Mouse (Mus musculus) embryonic facial prominence, embryonic 15.5 days (tissue): Measurements from ENCODE around the gene Iqsec1. TPM values are rescaled to one million over a fixed set of nuclear protein-coding genes. Genes with fewer than 3 reads are reported as not detected.
"Not testable (repeated sequence)": the region's sequence is repeated elsewhere in the genome, so short reads cannot be mapped to it uniquely, and the experiment has no call there.

Experiments used
- ATAC-seq: fragments of 200-750 bp; cut with Nextera tagmentation; 2 replicates; pipeline ENCODE4 v1.8.0; 2017; ENCODE audit warnings: low read depth, moderate TSS enrichment; ENCODE audit not compliant: insufficient number of reproducible peaks, low FRiP score, low TSS enrichment
- H3K27ac ChIP-seq: fragments of 300-500 bp; sonication (generic); replicated peaks from 2 replicates; pipeline ENCODE4 v1.5.1; 2015; ENCODE audit warnings: mild to moderate bottlenecking, inconsistent platforms
- H3K27me3 ChIP-seq: fragments of 300-500 bp; sonication (generic); 2 replicates; pipeline ENCODE4 v1.6.1; 2015; ENCODE audit warnings: inconsistent platforms
- H3K36me3 ChIP-seq: fragments of 300-500 bp; sonication (generic); 2 replicates; pipeline ENCODE4 v1.6.1; 2015; ENCODE audit warnings: mild to moderate bottlenecking, inconsistent platforms
- H3K4me1 ChIP-seq: fragments of 300-500 bp; sonication (generic); 2 replicates; pipeline ENCODE4 v1.6.1; 2015; ENCODE audit warnings: inconsistent platforms
- H3K4me2 ChIP-seq: fragments of 300-500 bp; sonication (generic); replicated peaks from 2 replicates; pipeline ENCODE4 v1.6.1; 2015; ENCODE audit warnings: mild to moderate bottlenecking, inconsistent platforms
- H3K4me3 ChIP-seq: fragments of 300-500 bp; sonication (generic); replicated peaks from 2 replicates; pipeline ENCODE4 v1.5.1; 2015; ENCODE audit warnings: mild to moderate bottlenecking, inconsistent platforms
- H3K9ac ChIP-seq: fragments of 300-500 bp; sonication (generic); 2 replicates; pipeline ENCODE4 v1.6.1; 2015; ENCODE audit warnings: inconsistent platforms
- H3K9me3 ChIP-seq: fragments of 300-500 bp; sonication (generic); replicated peaks from 2 replicates; pipeline ENCODE4 v1.6.1; 2016; ENCODE audit warnings: inconsistent platforms
- WGBS: fragments of 180-500 bp; shearing (Covaris S2); methylation state at CpG from one replicate; pipeline ENCODE4 v1.1.7; 2015; 5-methylcytosine and 5-hydroxymethylcytosine counted together
- polyA plus RNA-seq: library from polyadenylated mRNA; unstranded; fragments of >200 nt; fragmentation: Nextera tagmentation; extraction: Ambion mirVana; gene quantifications from 2 replicates; pipeline ENCODE4 v1.2.1, GENCODE M21; 2015

Gene Iqsec1
- polyA plus RNA-seq, 1 experiment from 2014 or later: 11.4 TPM

GRCm38 (mm10) chr6:90649279-90649678 is 339.2 kb downstream of the Iqsec1 start:
- H3K4me2 ChIP-seq: no peak overlapping the region
- no peaks in the 10 kb centered on the region for H3K27me3 ChIP-seq
- H3K4me1 ChIP-seq: no peaks in the 10 kb centered on the region
- no peaks in the 10 kb centered on the region for H3K9me3 ChIP-seq
- no peak overlapping the region for H3K4me3 ChIP-seq
- no peak for ATAC-seq
- WGBS: 66% methylated on average over 4 of the region's 4 CpGs
- no peak overlapping the region for H3K27ac ChIP-seq
- H3K36me3 ChIP-seq: no peaks in the 10 kb centered on the region
- H3K9ac ChIP-seq: no peak overlapping the region

DNA sequence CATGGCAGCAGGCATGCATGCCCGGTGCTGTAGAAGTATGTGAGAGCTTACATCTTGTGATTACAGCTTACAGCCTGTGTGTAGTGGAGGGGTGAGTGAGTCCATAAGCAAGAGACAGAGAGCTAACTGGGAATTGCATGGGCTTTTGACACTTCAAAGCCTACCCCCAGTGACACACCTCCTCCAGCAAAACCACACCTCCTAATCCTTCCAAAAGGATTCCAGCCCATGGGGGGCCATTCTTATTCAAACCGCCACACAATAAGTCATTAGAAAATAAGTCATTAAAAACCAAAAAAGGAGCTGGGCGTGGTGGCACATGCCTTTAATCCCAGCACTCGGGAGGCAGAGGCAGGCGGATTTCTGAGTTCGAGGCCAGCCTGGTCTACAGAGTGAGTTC is 340.1 kb downstream of the Iqsec1 start:
- Histone ChIP-seq H3K4me2 (no peak overlapping the region), H3K9ac (no peak overlapping the region), H3K27me3 (no peaks in the 10 kb centered on the region), H3K4me3 (no peak overlapping the region), H3K36me3 (no peaks in the 10 kb centered on the region), H3K9me3 (no peaks in the 10 kb centered on the region), H3K27ac (no peak overlapping the region), H3K4me1 (no peaks in the 10 kb centered on the region)
- 96% methylated on average over 6 of the region's 6 CpGs for WGBS
- no peak for ATAC-seq

GRCm38 (mm10) chr6:90644965-90645364 is 343.5 kb downstream of the Iqsec1 start:
- H3K27ac ChIP-seq: no peak overlapping the region
- no peaks in the 10 kb centered on the region for H3K27me3 ChIP-seq
- H3K9ac ChIP-seq: no peak overlapping the region
- no peak overlapping the region for H3K4me3 ChIP-seq
- H3K4me1 ChIP-seq: no peaks in the 10 kb centered on the region
- H3K36me3 ChIP-seq: no peaks in the 10 kb centered on the region
- no peak for ATAC-seq
- WGBS: 70% methylated on average over 4 of the region's 4 CpGs
- no peak overlapping the region for H3K4me2 ChIP-seq
- no peaks in the 10 kb centered on the region for H3K9me3 ChIP-seq

DNA sequence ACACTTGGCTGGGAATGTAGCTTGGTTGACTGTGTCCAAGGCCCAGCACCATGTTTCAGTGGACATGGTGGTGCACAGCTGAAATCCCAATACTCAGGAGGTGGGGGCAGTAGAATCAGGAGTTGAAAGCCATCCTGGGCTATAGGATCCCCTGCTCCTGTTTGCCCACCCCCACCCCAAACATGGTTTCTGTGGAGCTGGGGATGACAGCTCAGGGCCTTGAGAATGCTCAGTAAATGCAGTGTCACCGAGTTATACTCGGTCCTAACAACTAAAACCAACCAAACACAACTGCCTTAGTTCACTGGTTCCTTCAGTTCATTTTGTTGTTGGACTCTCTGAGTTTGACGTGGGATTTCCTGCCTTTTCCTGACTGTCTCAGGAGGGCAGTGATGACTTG is 345.4 kb downstream of the Iqsec1 start:
- 80% methylated on average over 3 of the region's 3 CpGs for WGBS
- no peaks in the 10 kb centered on the region for H3K9me3 ChIP-seq
- no peak overlapping the region for H3K9ac ChIP-seq
- H3K4me3 ChIP-seq: no peak overlapping the region
- H3K27me3 ChIP-seq: no peaks in the 10 kb centered on the region
- ATAC-seq: no peak
- H3K4me1 ChIP-seq: no peaks in the 10 kb centered on the region
- no peak overlapping the region for H3K4me2 ChIP-seq
- no peaks in the 10 kb centered on the region for H3K36me3 ChIP-seq
- no peak overlapping the region for H3K27ac ChIP-seq

DNA sequence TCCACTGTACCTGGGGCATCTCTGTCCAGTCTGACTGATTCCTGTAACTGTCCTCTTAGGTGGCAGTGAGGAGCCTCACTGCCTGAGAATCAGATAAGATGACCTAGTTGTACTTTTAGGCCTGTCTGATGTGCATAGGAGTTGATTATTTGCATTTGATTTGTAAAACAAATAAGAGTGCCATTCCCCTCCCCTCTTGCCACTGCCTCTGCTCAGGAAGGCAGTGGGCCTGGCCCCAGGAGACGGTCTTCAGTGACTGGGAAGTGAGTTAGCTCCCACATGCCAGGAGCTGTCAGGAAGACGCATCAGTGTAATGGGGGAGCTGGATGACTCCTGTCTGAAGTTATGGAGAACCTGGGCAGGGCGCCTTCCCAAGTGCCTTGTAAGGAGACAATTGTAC is 352.9 kb downstream of the Iqsec1 start:
- no peaks in the 10 kb centered on the region for H3K4me1 ChIP-seq
- WGBS: 73% methylated on average over 3 of the region's 3 CpGs
- no peaks in the 10 kb centered on the region for H3K9me3 ChIP-seq
- H3K4me3 ChIP-seq: no peak overlapping the region
- H3K27me3 ChIP-seq: no peaks in the 10 kb centered on the region
- no peak overlapping the region for H3K4me2 ChIP-seq
- no peak overlapping the region for H3K9ac ChIP-seq
- no peaks in the 10 kb centered on the region for H3K36me3 ChIP-seq
- no peak overlapping the region for H3K27ac ChIP-seq
- no peak for ATAC-seq

- H3K4me2 ChIP-seq: no peak overlapping the region
- no peak overlapping the region for H3K9ac ChIP-seq
- no peak for ATAC-seq
- no peaks in the 10 kb centered on the region for H3K9me3 ChIP-seq
- H3K36me3 ChIP-seq: no peaks in the 10 kb centered on the region
- no peaks in the 10 kb centered on the region for H3K4me1 ChIP-seq
- no peak overlapping the region for H3K27ac ChIP-seq
- no peak overlapping the region for H3K4me3 ChIP-seq
- H3K27me3 ChIP-seq: no peaks in the 10 kb centered on the region
- 46% methylated on average over 4 of the region's 4 CpGs for WGBS
Measured at GRCm38 (mm10) chr6:90635081-90635480, 353.4 kb downstream of the Iqsec1 start.

DNA sequence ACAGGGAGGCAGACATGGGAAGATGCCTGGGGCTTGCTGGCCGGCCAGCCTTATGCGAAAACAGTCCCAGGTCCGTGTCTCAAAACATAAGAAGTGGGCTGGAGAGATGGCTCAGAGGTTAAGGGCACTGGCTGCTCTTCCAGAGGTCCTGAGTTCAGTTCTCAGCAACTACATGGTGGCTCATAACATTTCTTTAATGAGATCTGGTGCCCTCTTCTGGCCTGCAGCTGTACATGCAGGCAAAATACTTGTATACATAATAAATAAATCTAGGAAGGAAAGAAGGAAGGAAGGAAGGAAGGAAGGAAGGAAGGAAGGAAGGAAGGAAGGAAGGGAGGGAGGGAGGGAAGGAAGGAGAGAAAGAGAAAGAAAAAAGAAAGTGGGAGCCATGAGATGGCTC is 356.0 kb downstream of the Iqsec1 start:
- not testable (repeated sequence) for ATAC-seq, H3K27ac ChIP-seq
- 80% methylated on average over 3 of the region's 3 CpGs for WGBS

DNA sequence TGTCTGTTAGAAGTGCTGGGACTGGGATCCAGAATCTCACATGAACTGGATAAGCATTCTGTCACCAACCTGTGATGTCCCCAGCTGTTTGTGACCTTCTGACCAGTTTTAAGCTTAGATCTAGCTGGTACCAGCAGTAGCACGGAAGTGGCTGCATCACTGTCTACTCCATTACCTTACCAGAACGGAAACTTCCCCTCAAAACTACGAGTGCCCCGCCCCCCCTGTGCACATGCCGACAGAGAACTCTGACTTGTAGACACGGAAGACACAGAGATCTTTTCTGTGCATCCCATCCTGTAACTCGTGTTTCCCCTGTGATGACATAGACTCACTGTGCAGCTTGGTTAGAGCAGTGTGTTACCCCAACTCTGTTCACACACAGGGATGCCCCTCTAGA is 358.1 kb downstream of the Iqsec1 start:
- H3K9me3 ChIP-seq: no peaks in the 10 kb centered on the region
- no peaks in the 10 kb centered on the region for H3K4me1 ChIP-seq
- no peaks in the 10 kb centered on the region for H3K36me3 ChIP-seq
- 89% methylated on average over 7 of the region's 7 CpGs for WGBS
- H3K4me3 ChIP-seq: no peak overlapping the region
- H3K27me3 ChIP-seq: no peaks in the 10 kb centered on the region
- no peak overlapping the region for H3K27ac ChIP-seq
- ATAC-seq: no peak
- no peak overlapping the region for H3K9ac ChIP-seq
- no peak overlapping the region for H3K4me2 ChIP-seq

More for the DNA sequence above, 356.0 kb downstream of the Iqsec1 start:
- H3K9ac ChIP-seq, H3K9me3 ChIP-seq, H3K36me3 ChIP-seq, H3K4me1 ChIP-seq, H3K4me3 ChIP-seq, H3K4me2 ChIP-seq, H3K27me3 ChIP-seq: not testable (repeated sequence)

DNA sequence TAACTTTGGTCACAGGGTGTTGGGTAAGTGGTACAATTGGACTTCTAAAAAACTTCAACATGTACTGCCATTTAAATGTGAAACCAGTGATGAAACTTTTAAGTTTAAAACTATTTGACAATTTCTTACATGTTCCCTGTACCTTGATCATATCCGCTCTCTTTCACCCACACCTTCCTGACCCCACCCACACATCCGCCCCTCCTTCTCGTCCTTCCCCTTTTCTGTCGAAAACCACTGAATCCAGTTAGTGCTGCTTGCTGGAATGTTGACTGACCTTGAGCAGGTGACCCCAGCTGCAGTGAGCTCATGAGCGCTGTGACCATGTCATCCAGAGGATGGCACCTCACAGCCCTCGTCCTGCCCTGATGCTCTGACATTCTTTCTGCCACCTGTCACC is 359.0 kb downstream of the Iqsec1 start:
- no peak overlapping the region for H3K4me3 ChIP-seq

DNA sequence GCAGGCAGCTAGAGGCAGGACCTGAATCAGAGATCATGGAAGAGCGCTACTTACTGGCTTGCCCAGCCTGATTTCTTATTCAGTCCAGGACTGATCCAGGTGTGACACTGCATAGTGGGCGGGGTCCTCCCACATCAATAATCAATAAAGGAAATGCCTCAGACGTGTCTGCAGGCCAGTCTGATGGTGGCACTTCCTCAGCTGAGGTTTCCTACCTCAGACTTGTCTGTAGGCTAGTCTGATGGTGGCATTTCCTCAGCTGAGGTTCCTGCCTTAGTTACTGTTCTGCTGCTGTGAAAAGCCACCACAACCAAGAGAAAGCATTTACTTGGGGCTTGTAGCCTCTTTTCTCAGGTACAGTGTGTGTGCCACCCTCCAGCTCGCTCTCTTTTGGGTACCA is 360.9 kb downstream of the Iqsec1 start:
- ATAC-seq: no peak
- H3K9me3 ChIP-seq: no peaks in the 10 kb centered on the region
- no peaks in the 10 kb centered on the region for H3K4me1 ChIP-seq
- no peak overlapping the region for H3K27ac ChIP-seq
- H3K4me2 ChIP-seq: no peak overlapping the region
- no peak overlapping the region for H3K4me3 ChIP-seq
- no peaks in the 10 kb centered on the region for H3K27me3 ChIP-seq
- H3K9ac ChIP-seq: no peak overlapping the region
- H3K36me3 ChIP-seq: no peaks in the 10 kb centered on the region
- 79% methylated on average over 4 of the region's 4 CpGs for WGBS

More for the DNA sequence above, 359.0 kb downstream of the Iqsec1 start:
- WGBS: 72% methylated on average over 6 of the region's 6 CpGs
- Histone ChIP-seq H3K9me3 (no peaks in the 10 kb centered on the region), H3K9ac (no peak overlapping the region), H3K27ac (no peak overlapping the region), H3K4me2 (no peak overlapping the region), H3K4me1 (no peaks in the 10 kb centered on the region), H3K36me3 (no peaks in the 10 kb centered on the region), H3K27me3 (no peaks in the 10 kb centered on the region)
- no peak for ATAC-seq

DNA sequence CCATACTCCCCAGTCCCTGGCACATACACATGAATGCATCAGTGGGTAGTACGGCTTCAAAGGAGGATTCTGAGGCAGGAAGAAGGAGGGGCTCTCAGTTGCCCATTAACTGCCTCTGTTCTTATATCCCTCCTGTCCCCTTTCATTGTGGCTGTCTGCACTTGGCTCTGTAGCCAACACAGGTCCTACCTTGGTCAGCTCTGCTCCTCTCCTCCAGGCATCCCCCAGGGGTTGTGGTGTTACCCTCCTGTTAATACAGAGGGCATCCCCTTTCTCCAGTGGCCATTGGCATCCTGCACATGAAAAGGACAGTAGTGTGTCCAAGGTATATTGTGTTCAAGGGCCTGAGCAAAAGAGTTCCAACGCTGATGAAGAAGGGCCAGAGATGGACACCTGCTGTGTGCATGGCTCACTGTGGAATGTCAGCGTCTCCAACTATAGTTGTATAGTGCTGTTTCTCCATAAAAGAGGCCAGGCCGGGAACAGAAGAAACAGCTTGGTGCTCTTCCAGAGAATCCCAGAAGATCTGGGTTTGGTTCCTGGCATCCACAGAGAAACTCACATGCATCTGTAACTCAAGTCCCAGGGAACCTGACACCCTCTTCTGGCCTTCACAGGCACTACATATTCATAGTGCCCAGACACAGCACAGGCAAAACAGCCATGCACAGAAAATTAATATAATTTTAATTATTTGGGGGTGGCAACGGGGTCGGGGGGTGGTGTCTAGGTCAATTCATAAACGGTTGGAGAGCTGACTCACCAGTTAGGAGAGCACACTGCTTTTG is 363.1 kb downstream of the Iqsec1 start:
- no peak overlapping the region for H3K9ac ChIP-seq

GRCm38 (mm10) chr6:90624733-90625132 is 363.8 kb downstream of the Iqsec1 start:
- Histone ChIP-seq H3K9ac (no peak overlapping the region), H3K4me3 (no peak overlapping the region), H3K9me3 (no peaks in the 10 kb centered on the region), H3K4me1 (no peaks in the 10 kb centered on the region), H3K27me3 (no peaks in the 10 kb centered on the region), H3K4me2 (no peak overlapping the region), H3K27ac (no peak overlapping the region), H3K36me3 (no peaks in the 10 kb centered on the region)
- ATAC-seq: no peak
- WGBS: 75% methylated on average over 11 of the region's 11 CpGs

More for the DNA sequence above, 363.1 kb downstream of the Iqsec1 start:
- no peaks in the 10 kb centered on the region for H3K36me3 ChIP-seq
- no peak overlapping the region for H3K4me2 ChIP-seq
- H3K4me1 ChIP-seq: no peaks in the 10 kb centered on the region
- H3K27me3 ChIP-seq: no peaks in the 10 kb centered on the region
- H3K9me3 ChIP-seq: no peaks in the 10 kb centered on the region
- no peak for ATAC-seq
- H3K4me3 ChIP-seq: no peak overlapping the region
- H3K27ac ChIP-seq: no peak overlapping the region
- 73% methylated on average over 7 of the region's 7 CpGs for WGBS
